Mouse (Mus musculus) cortical plate, adult 2 months (tissue): ENCODE data around the gene Ppm1e.

Source experiments
- CTCF ChIP-seq: fragments of 200-500 bp; IDR thresholded peaks from 2 replicates; pipeline ENCODE4 v1.5.1; 2011; ENCODE audit warnings: mild to moderate bottlenecking, control low read depth, low read length; ENCODE audit not compliant: insufficient read depth; ENCODE audit errors: extremely low read depth
- POLR2A ChIP-seq: fragments of 200-500 bp; IDR thresholded peaks from 2 replicates; pipeline ENCODE4 v1.6.1; 2011; ENCODE audit warnings: mild to moderate bottlenecking, low read length, control low read depth; ENCODE audit not compliant: insufficient read depth; ENCODE audit errors: extremely low read depth

GRCm38 (mm10) chr11:87257282-87257681 is 101.5 kb downstream of the Ppm1e start:
- TF ChIP-seq POLR2A (no peak), CTCF (no peak)
